Mouse (Mus musculus): ENCODE measurements at regions not wholly inside any gene's neighbourhood (a gene's known extent, or its start where the extent isn't known, plus 50 kb on each side); places are given as distances from the start of the nearest gene placed in this dataset.
A peak's percentile ranks its signal among the peaks of the same experiment; 100 is the strongest.

DNA sequence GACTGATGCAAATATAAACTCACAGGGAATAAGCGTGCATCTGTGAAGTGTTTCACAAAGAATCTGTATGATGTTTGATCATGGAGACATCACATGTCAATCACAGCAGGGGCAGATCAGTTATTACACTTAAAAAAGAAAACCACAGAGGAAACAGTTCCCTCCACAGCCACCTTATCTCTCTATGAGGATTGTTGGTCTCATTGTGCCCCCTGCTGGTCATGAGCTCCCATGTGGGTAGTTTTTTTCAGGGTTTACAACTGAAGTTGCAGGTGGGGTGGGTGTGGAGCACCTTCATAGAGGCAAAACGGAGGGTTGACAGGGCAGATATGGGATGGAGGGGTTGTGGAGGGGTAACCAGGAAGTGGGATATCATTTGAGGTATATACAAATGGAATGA lies 1043.5 kb downstream of the Adam6a start:
- Histone ChIP-seq H3K36me3 (ENCODE audit: control insufficient read depth in 1 of 2, insufficient read depth in 2 of 2, low read length in 2 of 2) (no peaks in the 10 kb centered on the region), H3K27ac (ENCODE audit: control insufficient read depth, low read depth, low read length) (no peak overlapping the region), H3K9ac (ENCODE audit: control insufficient read depth, low read depth, low read length, poor library complexity, severe bottlenecking) (no peak overlapping the region), H3K4me1 (ENCODE audit: control insufficient read depth in 1 of 2, insufficient read depth in 2 of 2, low read length in 2 of 2) (no peaks in the 10 kb centered on the region), H3K79me2 (ENCODE audit: control insufficient read depth, insufficient read depth, low read length, poor library complexity) (no peaks in the 10 kb centered on the region), H3K27me3 (ENCODE audit: control insufficient read depth in 1 of 2, insufficient read depth in 2 of 2, low read length in 2 of 2) (no peaks in the 10 kb centered on the region), H3K4me3 (ENCODE audit: control insufficient read depth in 1 of 2, insufficient read depth in 1 of 2, low read depth in 2 of 2, low read length in 2 of 2) (no peak overlapping the region), H3K9me3 (replicated peaks; ENCODE audit: insufficient read depth, low read length) (no peaks in the 10 kb centered on the region)
- TF ChIP-seq KAT2A (conservative IDR thresholded peaks at IDR 0.05; ENCODE audit: low read depth, low read length) (no peak), CTCF (IDR thresholded peaks at IDR 0.05 in 2 of 3, conservative IDR thresholded peaks at IDR 0.05 in 1 of 3; ENCODE audit: control insufficient read depth in 1 of 3, insufficient read depth in 1 of 3, low read depth in 2 of 3, low read length in 3 of 3, poor library complexity in 1 of 3, severe bottlenecking in 1 of 3) (peak in 2 of 3 experiments; percentile 5 to 6; a peak in 1 of 6 replicates)
- no peak for DNase-seq (ENCODE audit: low read depth, low spot score)

DNA sequence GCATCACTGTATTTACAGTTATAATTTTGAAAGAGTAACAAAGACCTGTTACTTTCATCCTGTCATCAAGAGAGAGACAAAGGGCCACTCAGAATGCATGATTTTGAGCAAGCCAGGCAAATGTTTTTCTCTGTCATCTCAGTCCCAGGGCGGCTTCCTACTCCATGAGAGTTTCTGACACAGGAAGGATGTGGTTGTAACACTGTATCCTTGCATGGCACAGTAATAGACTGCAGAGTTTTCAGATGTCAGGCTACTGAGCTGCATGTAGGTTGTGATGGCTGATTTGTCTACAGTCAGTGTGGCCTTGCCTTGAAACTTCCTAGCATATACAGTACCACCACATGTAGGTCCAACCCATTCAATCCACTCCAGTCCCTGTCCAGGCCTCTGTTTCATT lies 1054.0 kb downstream of the Adam6a start:
- Histone ChIP-seq H3K79me2 (ENCODE audit: control insufficient read depth, insufficient read depth, low read length, poor library complexity) (no peaks in the 10 kb centered on the region), H3K9ac (ENCODE audit: control insufficient read depth, low read depth, low read length, poor library complexity, severe bottlenecking) (no peak overlapping the region), H3K4me3 (ENCODE audit: control insufficient read depth in 1 of 2, insufficient read depth in 1 of 2, low read depth in 2 of 2, low read length in 2 of 2) (no peak overlapping the region), H3K27ac (ENCODE audit: control insufficient read depth, low read depth, low read length) (no peak overlapping the region), H3K36me3 (ENCODE audit: control insufficient read depth in 1 of 2, insufficient read depth in 2 of 2, low read length in 2 of 2) (no peaks in the 10 kb centered on the region), H3K9me3 (replicated peaks; ENCODE audit: insufficient read depth, low read length) (no peaks in the 10 kb centered on the region), H3K4me1 (ENCODE audit: control insufficient read depth in 1 of 2, insufficient read depth in 2 of 2, low read length in 2 of 2) (no peaks in the 10 kb centered on the region), H3K27me3 (ENCODE audit: control insufficient read depth in 1 of 2, insufficient read depth in 2 of 2, low read length in 2 of 2) (no peaks in the 10 kb centered on the region)
- DNase-seq (ENCODE audit: low read depth, low spot score), result no peak
- no peak for TF ChIP-seq TCF12 (IDR thresholded peaks at IDR 0.05; ENCODE audit: low read depth, low read length)

DNA sequence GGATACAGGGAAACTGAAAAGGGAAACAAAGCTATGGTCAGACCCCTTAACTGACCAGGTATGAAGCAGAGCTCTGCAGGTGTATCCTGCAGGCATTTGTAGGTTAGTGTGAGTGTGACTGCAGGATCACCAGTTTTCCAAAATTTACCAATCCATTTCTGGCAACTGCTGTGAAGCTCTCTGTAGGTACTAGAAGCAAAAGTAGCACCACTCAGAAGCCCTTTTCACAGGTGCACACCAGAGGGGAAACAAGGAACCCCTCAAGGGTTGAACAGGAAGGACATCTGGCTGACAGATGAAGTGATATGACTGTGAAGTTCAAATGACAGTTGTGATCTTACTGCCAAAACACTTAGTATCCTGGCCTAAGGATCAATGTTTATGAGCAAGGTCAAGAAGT lies 1065.5 kb downstream of the Adam6a start:
- Histone ChIP-seq H3K27ac (ENCODE audit: control insufficient read depth, low read depth, low read length) (no peak overlapping the region), H3K79me2 (ENCODE audit: control insufficient read depth, insufficient read depth, low read length, poor library complexity) (no peaks in the 10 kb centered on the region), H3K4me1 (ENCODE audit: control insufficient read depth in 1 of 2, insufficient read depth in 2 of 2, low read length in 2 of 2) (no peaks in the 10 kb centered on the region), H3K9ac (ENCODE audit: control insufficient read depth, low read depth, low read length, poor library complexity, severe bottlenecking) (no peak overlapping the region), H3K27me3 (ENCODE audit: control insufficient read depth in 1 of 2, insufficient read depth in 2 of 2, low read length in 2 of 2) (no peaks in the 10 kb centered on the region), H3K9me3 (replicated peaks; ENCODE audit: insufficient read depth, low read length) (no peaks in the 10 kb centered on the region), H3K4me3 (ENCODE audit: control insufficient read depth in 1 of 2, insufficient read depth in 1 of 2, low read depth in 2 of 2, low read length in 2 of 2) (no peak overlapping the region), H3K36me3 (ENCODE audit: control insufficient read depth in 1 of 2, insufficient read depth in 2 of 2, low read length in 2 of 2) (no peaks in the 10 kb centered on the region)
- DNase-seq (ENCODE audit: low read depth, low spot score), result no peak
- TF ChIP-seq ZC3H11A (IDR thresholded peaks at IDR 0.05; ENCODE audit: low read depth, low read length), result no peak
- no peak for TF ChIP-seq ZMIZ1 (IDR thresholded peaks at IDR 0.05; ENCODE audit: low read depth, low read length)
- TF ChIP-seq MAFK (IDR thresholded peaks at IDR 0.05; ENCODE audit: borderline replicate concordance, low read depth, low read length), result no peak

DNA sequence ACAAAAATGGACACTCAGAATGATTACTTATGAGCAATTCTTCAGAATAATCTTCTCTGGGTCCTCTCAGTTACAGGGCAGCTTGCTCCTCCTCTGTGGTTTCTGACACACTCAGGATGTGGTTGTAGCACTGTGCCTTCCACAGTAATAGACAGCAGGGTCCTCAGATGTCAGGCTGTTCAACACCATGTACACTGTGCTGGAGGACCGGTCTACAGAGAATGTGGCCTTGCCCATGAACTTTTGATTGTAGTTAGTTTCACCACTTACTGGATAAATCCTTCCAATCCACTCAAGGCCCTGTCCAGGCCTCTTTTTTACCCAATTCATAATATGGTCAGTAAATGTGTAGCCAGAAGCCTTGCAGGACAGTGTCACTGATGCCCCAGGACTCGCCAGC lies 1068.4 kb downstream of the Adam6a start:
- H3K9me3 ChIP-seq (replicated peaks; ENCODE audit: insufficient read depth, low read length), result no peaks in the 10 kb centered on the region
- H3K79me2 ChIP-seq (ENCODE audit: control insufficient read depth, insufficient read depth, low read length, poor library complexity), result no peaks in the 10 kb centered on the region
- no peaks in the 10 kb centered on the region for H3K4me1 ChIP-seq (ENCODE audit: control insufficient read depth in 1 of 2, insufficient read depth in 2 of 2, low read length in 2 of 2)
- H3K27ac ChIP-seq (ENCODE audit: control insufficient read depth, low read depth, low read length), result no peak overlapping the region
- no peak overlapping the region for H3K4me3 ChIP-seq (ENCODE audit: control insufficient read depth in 1 of 2, insufficient read depth in 1 of 2, low read depth in 2 of 2, low read length in 2 of 2)
- DNase-seq (ENCODE audit: low read depth, low spot score), result no peak
- no peak for TF ChIP-seq JUND (IDR thresholded peaks at IDR 0.05; ENCODE audit: low read depth, low read length)
- TF ChIP-seq MEF2A (IDR thresholded peaks at IDR 0.05; ENCODE audit: extremely low read depth, insufficient replicate concordance, low read depth, low read length, poor library complexity, severe bottlenecking), result no peak
- no peak for TF ChIP-seq NELFE (IDR thresholded peaks at IDR 0.05; ENCODE audit: low read depth, low read length)
- no peak for TF ChIP-seq CHD2 (IDR thresholded peaks at IDR 0.05; ENCODE audit: low read length)
- no peak for TF ChIP-seq RCOR1 (IDR thresholded peaks at IDR 0.05; ENCODE audit: low read depth, low read length)
- TF ChIP-seq RAD21 (IDR thresholded peaks at IDR 0.05; ENCODE audit: low read depth, low read length), result no peak
- no peak for TF ChIP-seq EP300 (IDR thresholded peaks at IDR 0.05; ENCODE audit: low read depth in 1 of 2, low read length in 2 of 2)
- no peak for TF ChIP-seq ETS1 (IDR thresholded peaks at IDR 0.05; ENCODE audit: low read depth, low read length)
- no peak for TF ChIP-seq MXI1 (IDR thresholded peaks at IDR 0.05; ENCODE audit: low read depth, low read length)
- TF ChIP-seq MYB (IDR thresholded peaks at IDR 0.05; ENCODE audit: low read depth, low read length), result no peak
- no peak for TF ChIP-seq KAT2A (conservative IDR thresholded peaks at IDR 0.05; ENCODE audit: low read depth, low read length)
- TF ChIP-seq GABPA (IDR thresholded peaks at IDR 0.05; ENCODE audit: low read depth, low read length), result no peak
- H3K9ac ChIP-seq (ENCODE audit: control insufficient read depth, low read depth, low read length, poor library complexity, severe bottlenecking), result no peak overlapping the region
- no peaks in the 10 kb centered on the region for H3K36me3 ChIP-seq (ENCODE audit: control insufficient read depth in 1 of 2, insufficient read depth in 2 of 2, low read length in 2 of 2)
- no peaks in the 10 kb centered on the region for H3K27me3 ChIP-seq (ENCODE audit: control insufficient read depth in 1 of 2, insufficient read depth in 2 of 2, low read length in 2 of 2)
